Mouse (Mus musculus) myocyte (in vitro differentiated cells): ENCODE results near the gene Rgs3. TPM values are rescaled to one million over a fixed set of nuclear protein-coding genes. Genes with fewer than 3 reads are reported as not detected.

Experiments
- H3K27me3 ChIP-seq: one replicate; pipeline ENCODE4 v1.6.1; 2011; ENCODE audit not compliant: control insufficient read depth, insufficient read depth, insufficient read length
- H3K36me3 ChIP-seq: one replicate; pipeline ENCODE4 v1.6.1; 2011; ENCODE audit not compliant: control insufficient read depth, insufficient read depth
- H3K4me2 ChIP-seq: one replicate; pipeline ENCODE4 v1.6.1; 2011; ENCODE audit warnings: low read depth, control low read depth
- H3K4me3 ChIP-seq: one replicate; pipeline ENCODE4 v1.5.1; 2011; ENCODE audit warnings: mild to moderate bottlenecking, control low read depth, moderate library complexity
- H3K79me2 ChIP-seq: one replicate; pipeline ENCODE4 v1.6.1; 2011; ENCODE audit not compliant: control insufficient read depth, insufficient read depth
- H3ac ChIP-seq: one replicate; pipeline ENCODE4 v1.6.1; 2011; ENCODE audit not compliant: control insufficient read depth, insufficient read length
- CEBPB ChIP-seq: IDR thresholded peaks from 2 replicates; pipeline ENCODE4 v1.6.1; 2011; ENCODE audit warnings: mild to moderate bottlenecking, moderate library complexity; ENCODE audit not compliant: poor library complexity, insufficient read depth, severe bottlenecking
- E2F4 ChIP-seq: IDR thresholded peaks from one replicate; pipeline ENCODE4 v1.6.1; 2011; ENCODE audit warnings: mild to moderate bottlenecking, control low read depth, moderate library complexity; ENCODE audit not compliant: insufficient read depth
- MAX ChIP-seq: IDR thresholded peaks from one replicate; pipeline ENCODE4 v1.6.1; 2011; ENCODE audit warnings: low read depth, mild to moderate bottlenecking, control low read depth
- MYOD1 ChIP-seq, 3 experiments: IDR thresholded peaks; one replicate each; pipeline ENCODE4 v1.6.1; 2011; ENCODE audit warnings: control low read depth in 2 of 3, low read depth in 2 of 3, mild to moderate bottlenecking in 2 of 3, moderate library complexity in 1 of 3; ENCODE audit not compliant: insufficient read length in 2 of 3, control insufficient read depth in 1 of 3
- MYOG ChIP-seq, 3 experiments: IDR thresholded peaks; one replicate each; pipeline ENCODE4 v1.6.1; 2011; ENCODE audit warnings: control low read depth in 2 of 3, low read depth in 2 of 3, mild to moderate bottlenecking in 2 of 3; ENCODE audit not compliant: insufficient read length in 2 of 3, control insufficient read depth in 1 of 3, insufficient read depth in 1 of 3
- POLR2A ChIP-seq: IDR thresholded peaks from one replicate; pipeline ENCODE4 v1.6.1; 2011; ENCODE audit warnings: low read depth, mild to moderate bottlenecking, control low read depth, moderate library complexity; ENCODE audit not compliant: insufficient read length
- POLR2AphosphoS2 ChIP-seq: IDR thresholded peaks from one replicate; pipeline ENCODE4 v1.6.1; 2011; ENCODE audit warnings: low read depth, control low read depth; ENCODE audit not compliant: insufficient read length
- REST ChIP-seq: IDR thresholded peaks from one replicate; pipeline ENCODE4 v1.6.1; 2011; ENCODE audit warnings: mild to moderate bottlenecking, control low read depth, moderate library complexity; ENCODE audit not compliant: insufficient read depth, insufficient read length
- SRF ChIP-seq: IDR thresholded peaks from one replicate; pipeline ENCODE4 v1.6.1; 2011; ENCODE audit warnings: low read depth; ENCODE audit not compliant: control insufficient read depth, insufficient read length
- TCF12 ChIP-seq: IDR thresholded peaks from one replicate; pipeline ENCODE4 v1.6.1; 2011; ENCODE audit warnings: mild to moderate bottlenecking, control low read depth; ENCODE audit not compliant: poor library complexity, insufficient read depth, severe bottlenecking
- TCF3 ChIP-seq: IDR thresholded peaks from one replicate; pipeline ENCODE4 v1.6.1; 2011; ENCODE audit warnings: low read depth, control low read depth; ENCODE audit not compliant: insufficient read length
- USF1 ChIP-seq: IDR thresholded peaks from one replicate; pipeline ENCODE4 v1.6.1; 2011; ENCODE audit warnings: low read depth, mild to moderate bottlenecking, control low read depth, moderate library complexity
- polyA plus RNA-seq: library from polyadenylated mRNA; unstranded; fragments of >200 nt; fragmentation: generic; extraction: Trizol; gene quantifications from one replicate; pipeline ENCODE4 v1.2.1, GENCODE M21; 2012; ENCODE audit warnings: missing spikeins

Gene Rgs3
- polyA plus RNA-seq, 1 experiment, result 40.4 TPM

DNA sequence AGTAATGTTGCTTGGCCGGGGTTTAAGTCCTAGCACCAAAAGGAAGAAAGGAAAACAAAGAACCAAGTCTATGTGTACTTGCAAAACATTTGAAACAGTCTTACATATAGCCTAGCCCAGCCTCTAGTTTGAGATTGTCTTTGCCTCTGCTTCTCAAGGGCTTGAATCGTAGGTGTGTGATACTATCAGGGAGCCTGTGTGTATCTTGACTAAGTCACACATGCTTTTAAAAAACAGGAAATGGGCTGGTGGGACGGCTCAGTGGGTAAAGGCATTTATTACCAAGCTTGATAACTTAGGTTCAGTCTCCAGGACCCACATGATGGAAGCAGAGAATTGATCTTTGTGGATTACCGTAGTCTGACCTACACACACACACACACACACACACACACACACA is 2.4 kb downstream of the Rgs3 start:
- H3K79me2 ChIP-seq, result no peaks in the 10 kb centered on the region
- peaks cover 34% of the 10 kb centered on the region for H3K27me3 ChIP-seq
- no peak overlapping the region for H3ac ChIP-seq
- TF ChIP-seq POLR2AphosphoS2, result no peak
- no peak for TF ChIP-seq CEBPB
- no peak for TF ChIP-seq POLR2A
- no peak for TF ChIP-seq MYOG (IDR thresholded peaks at IDR 0.05; ENCODE audit: control insufficient read depth in 1 of 3, insufficient read depth in 1 of 3, insufficient read length in 2 of 3, low read depth in 2 of 3)
- TF ChIP-seq TCF12, result no peak
- no peak for TF ChIP-seq MAX
- no peak for TF ChIP-seq E2F4
- no peak overlapping the region for H3K4me2 ChIP-seq
- H3K36me3 ChIP-seq, result no peaks in the 10 kb centered on the region
- H3K4me3 ChIP-seq, result no peak overlapping the region

DNA sequence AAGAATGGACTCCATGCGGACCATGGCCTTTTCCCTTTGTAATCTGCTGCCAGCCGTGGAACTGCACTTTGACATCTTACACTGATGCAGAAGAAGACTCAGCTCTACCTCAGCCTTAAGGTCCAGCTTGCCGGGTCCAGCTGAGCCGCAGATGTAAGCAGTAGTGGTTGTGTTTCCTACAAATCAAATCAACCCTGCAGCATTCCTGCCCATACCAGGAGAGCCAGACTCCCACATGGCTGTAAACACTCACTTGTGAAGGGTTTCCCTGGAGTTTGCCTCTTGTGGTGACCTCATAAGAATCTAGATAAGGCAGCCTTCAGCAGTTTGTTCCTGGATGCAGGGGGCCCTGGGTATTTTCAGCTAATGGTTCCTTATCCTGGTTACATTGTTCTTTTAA is 6.9 kb downstream of the Rgs3 start:
- Histone ChIP-seq H3K79me2 (no peaks in the 10 kb centered on the region), H3K36me3 (no peaks in the 10 kb centered on the region), H3K4me2 (no peak overlapping the region), H3ac (no peak overlapping the region), H3K4me3 (no peak overlapping the region), H3K27me3 (peaks cover 53% of the 10 kb centered on the region)
- no peak for TF ChIP-seq MYOG (IDR thresholded peaks at IDR 0.05; ENCODE audit: control insufficient read depth in 1 of 3, insufficient read depth in 1 of 3, insufficient read length in 2 of 3, low read depth in 2 of 3)

GRCm38 (mm10) chr4:62567696-62568095 is 8.0 kb downstream of the Rgs3 start:
- no peak overlapping the region for H3K4me2 ChIP-seq
- no peaks in the 10 kb centered on the region for H3K36me3 ChIP-seq
- no peak overlapping the region for H3K4me3 ChIP-seq
- no peak overlapping the region for H3ac ChIP-seq
- H3K79me2 ChIP-seq, result no peaks in the 10 kb centered on the region
- H3K27me3 ChIP-seq, result peaks cover 59% of the 10 kb centered on the region
- TF ChIP-seq REST (no peak), POLR2AphosphoS2 (no peak), TCF12 (no peak), MYOD1 (IDR thresholded peaks at IDR 0.05; ENCODE audit: control insufficient read depth in 1 of 3, insufficient read length in 2 of 3, low read depth in 2 of 3) (no peak), MAX (no peak), USF1 (no peak), CEBPB (no peak), SRF (no peak), POLR2A (no peak), E2F4 (no peak), TCF3 (no peak), MYOG (IDR thresholded peaks at IDR 0.05; ENCODE audit: control insufficient read depth in 1 of 3, insufficient read depth in 1 of 3, insufficient read length in 2 of 3, low read depth in 2 of 3) (no peak)

DNA sequence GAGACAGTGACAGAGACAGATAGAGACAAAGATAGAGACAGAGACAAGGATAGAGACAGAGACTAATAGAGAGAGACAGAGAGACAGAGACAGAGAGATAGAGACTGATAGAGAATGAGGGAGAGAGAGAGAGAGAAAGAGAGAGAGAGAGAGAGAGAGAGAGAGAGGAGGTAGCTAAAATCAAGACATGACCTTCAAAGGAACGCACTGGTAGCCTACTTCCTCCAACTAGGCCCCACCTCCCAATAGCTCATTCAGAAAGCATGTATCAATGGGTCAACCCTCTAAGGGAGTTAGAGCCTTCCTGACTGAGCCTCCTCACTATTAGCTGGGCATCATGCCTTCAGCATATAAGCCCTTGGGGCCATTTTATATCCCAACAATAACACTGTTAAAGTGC is 8.7 kb downstream of the Rgs3 start:
- TF ChIP-seq MYOG (IDR thresholded peaks at IDR 0.05; ENCODE audit: control insufficient read depth in 1 of 3, insufficient read depth in 1 of 3, insufficient read length in 2 of 3, low read depth in 2 of 3) (no peak), TCF3 (no peak), MYOD1 (IDR thresholded peaks at IDR 0.05; ENCODE audit: control insufficient read depth in 1 of 3, insufficient read length in 2 of 3, low read depth in 2 of 3) (no peak), REST (no peak), MAX (no peak), SRF (no peak), E2F4 (no peak), POLR2A (no peak), USF1 (no peak), POLR2AphosphoS2 (no peak), TCF12 (no peak), CEBPB (no peak)
- Histone ChIP-seq H3K36me3 (no peaks in the 10 kb centered on the region), H3K27me3 (peaks cover 55% of the 10 kb centered on the region), H3K79me2 (no peaks in the 10 kb centered on the region), H3ac (no peak overlapping the region), H3K4me2 (no peak overlapping the region), H3K4me3 (no peak overlapping the region)

GRCm38 (mm10) chr4:62569603-62570002 is 10.0 kb downstream of the Rgs3 start:
- TF ChIP-seq MYOG (IDR thresholded peaks at IDR 0.05; ENCODE audit: control insufficient read depth in 1 of 3, insufficient read depth in 1 of 3, insufficient read length in 2 of 3, low read depth in 2 of 3) (no peak), TCF12 (no peak), USF1 (no peak), CEBPB (no peak), MYOD1 (IDR thresholded peaks at IDR 0.05; ENCODE audit: control insufficient read depth in 1 of 3, insufficient read length in 2 of 3, low read depth in 2 of 3) (no peak), MAX (no peak), TCF3 (no peak), POLR2A (no peak), REST (no peak), E2F4 (no peak), SRF (no peak), POLR2AphosphoS2 (no peak)
- no peaks in the 10 kb centered on the region for H3K36me3 ChIP-seq
- H3K4me3 ChIP-seq, result no peak overlapping the region
- H3K4me2 ChIP-seq, result no peak overlapping the region
- no peaks in the 10 kb centered on the region for H3K79me2 ChIP-seq
- no peak overlapping the region for H3ac ChIP-seq
- peaks cover 46% of the 10 kb centered on the region for H3K27me3 ChIP-seq
